Mouse (Mus musculus): ENCODE data around the gene Pank4.

Pank4 gene

DNA sequence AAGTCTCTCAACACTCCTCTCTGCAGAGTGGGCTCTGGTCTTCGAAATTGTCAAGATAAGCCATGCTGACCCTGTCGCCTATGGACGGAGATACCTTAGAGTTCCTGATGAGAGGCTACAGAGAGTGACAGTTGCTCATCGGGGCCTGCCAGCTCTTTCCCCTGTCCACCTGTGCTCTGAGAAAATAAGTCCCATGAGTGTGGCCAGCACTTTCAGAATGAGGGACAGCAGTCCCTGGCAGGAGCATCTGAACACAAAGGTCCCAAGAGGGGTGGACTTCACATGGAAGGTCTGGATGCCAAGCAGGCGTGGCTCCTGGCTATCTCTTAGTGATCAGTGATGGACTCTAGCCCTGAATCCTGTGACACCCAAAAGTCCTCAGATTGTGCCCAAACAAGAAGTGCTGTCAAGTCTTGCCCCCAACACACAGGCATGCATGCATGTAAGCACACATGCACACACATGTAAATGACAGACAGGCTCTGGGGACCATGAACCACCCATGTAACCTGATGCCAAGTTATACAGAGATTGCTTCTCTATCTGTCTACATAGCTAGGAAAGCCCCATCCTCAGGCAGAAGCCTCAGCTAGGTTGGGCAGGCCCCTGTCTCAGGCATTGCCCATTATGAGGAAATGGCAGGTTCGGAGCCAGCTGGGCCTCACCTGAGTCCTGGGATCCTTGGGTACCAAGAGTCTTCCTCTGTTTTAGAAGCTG lies 20.4 kb upstream of the Pank4 start:
- DNase-seq, result no peak

DNA sequence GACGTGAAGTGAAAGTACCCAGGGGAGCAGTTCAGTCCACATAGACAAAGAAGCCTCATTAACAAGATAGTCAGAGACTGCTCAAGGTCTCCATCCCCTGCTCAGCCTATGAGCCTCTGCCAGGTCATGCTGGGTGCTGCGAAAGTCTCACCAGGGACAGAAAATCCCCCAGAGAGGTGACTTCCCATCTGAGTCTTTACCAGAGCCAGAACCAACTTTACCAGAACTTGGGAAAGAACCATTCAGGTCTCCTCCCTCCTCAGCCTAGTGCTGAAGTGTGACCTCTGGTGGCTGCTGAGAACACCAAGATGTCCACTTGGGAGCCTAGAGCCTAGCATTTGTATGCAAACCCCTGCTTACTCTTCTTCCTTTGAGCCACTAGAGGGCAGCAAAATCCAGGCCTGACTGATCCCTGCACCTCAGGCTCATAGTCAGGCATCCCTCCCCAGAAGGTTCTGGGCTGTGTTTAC lies 19.8 kb upstream of the Pank4 start:
- peak; percentile 91 for DNase-seq

DNA sequence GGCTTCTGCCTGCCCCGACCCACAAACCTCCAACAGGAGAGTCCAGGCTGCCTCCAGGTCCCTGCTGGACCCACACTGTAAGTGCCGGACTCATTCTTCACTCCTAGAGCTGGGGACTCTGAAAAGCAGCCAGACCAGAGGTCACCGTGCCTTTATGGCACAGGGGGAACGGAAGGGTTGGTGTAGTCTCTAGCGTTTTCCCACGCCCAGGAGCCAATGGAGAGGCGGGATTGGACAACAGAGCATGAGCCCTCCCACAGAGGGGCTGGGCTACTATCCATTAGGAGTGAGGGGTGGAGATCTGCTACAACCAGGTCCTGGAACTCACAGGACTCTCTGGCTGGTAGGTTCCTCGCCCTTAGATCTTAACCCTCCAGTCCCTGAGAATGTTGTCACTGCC lies 17.6 kb upstream of the Pank4 start:
- peak; percentile 86 for DNase-seq

DNA sequence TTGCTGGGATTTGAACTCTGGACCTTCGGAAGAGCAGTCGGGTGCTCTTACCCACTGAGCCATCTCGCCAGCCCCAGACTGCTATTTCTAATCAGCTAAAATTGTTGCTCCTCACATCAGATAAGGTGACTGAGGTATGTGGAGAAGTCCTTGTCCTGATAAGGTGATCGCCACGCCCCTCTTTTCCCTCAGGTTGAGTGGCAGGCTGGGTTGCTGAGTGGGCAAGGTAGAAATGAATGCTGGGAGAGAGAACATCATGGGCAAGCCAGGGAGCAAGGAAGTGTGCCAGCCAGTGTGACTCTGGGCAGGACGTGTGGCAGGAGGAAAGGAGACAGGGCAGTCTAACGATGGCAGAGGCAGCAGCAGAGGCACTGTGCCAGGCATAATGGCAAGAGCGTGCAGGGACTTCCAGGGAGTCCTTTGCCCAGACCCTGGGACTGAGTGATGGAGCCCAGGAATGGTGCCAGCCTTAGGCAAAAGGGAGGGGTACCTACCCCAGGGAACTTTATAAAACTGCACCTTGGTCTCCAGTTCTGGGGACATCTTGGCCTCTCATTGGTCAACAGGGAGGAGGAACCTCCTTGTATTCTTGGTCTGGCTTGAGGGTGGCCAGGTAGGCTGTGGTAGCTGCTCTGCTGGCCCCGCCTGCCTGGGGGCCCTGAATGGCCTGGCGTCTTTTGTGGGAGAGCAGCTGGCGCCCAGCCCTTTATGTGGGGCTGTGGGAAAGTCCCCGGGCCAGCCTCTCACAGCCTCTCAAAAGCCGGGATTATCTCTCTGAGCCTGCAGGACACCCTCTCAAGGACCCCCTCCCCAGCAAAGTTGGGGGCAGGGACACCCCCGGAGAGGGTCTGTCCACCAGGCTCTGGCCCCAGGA lies 15.6 kb upstream of the Pank4 start:
- DNase-seq, result peak; percentile 56

DNA sequence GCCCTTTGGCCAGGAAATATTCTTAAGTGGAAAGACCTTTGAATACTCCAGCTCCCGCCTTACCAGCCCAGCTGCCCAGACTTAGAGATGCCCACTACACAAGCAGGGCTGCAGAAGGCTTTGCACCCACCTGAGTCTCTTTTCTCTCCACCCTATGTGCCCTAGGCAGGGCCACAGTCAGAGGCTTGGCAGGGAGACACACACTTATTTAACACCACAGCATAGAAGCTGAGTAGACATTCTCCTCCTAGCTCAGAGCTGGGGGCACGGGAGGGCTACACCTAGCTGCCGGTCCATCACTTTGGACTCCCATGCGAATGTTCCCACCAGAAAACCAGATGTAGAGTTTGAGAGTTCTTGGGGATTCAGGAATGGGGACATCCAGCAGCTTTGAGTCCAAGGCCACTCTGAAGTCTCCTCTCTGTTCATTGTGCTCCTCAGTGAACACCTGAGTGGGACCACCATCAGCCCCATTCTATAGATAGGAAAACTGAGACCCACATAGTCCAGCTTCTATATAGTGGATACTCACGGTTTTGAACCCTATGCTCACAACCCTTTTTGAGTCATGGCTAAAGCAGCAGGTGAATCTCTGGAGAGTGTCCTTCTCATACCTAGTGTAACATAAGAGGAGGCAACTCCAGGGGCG lies 14.9 kb upstream of the Pank4 start:
- no peak for DNase-seq

DNA sequence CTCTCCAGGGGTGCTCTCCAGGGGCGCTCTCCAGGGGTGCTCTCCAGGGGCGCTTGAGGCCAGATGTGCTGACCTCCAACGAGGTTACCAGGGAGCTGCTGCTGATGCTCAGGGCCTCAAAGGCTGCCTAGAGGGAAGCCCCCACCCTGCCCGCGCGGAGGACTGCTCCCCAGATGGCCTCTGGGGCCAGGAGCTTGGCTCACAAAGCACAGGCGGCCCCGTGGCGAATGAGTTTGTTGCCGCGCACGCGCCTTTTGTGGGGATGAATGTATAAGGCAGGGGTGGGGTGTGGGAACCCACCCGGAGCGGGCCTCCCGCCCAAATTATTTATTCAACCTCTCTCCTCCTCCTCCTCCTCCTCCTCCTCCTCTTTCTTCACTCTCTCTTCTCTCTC lies 14.3 kb upstream of the Pank4 start:
- DNase-seq, result no peak

DNA sequence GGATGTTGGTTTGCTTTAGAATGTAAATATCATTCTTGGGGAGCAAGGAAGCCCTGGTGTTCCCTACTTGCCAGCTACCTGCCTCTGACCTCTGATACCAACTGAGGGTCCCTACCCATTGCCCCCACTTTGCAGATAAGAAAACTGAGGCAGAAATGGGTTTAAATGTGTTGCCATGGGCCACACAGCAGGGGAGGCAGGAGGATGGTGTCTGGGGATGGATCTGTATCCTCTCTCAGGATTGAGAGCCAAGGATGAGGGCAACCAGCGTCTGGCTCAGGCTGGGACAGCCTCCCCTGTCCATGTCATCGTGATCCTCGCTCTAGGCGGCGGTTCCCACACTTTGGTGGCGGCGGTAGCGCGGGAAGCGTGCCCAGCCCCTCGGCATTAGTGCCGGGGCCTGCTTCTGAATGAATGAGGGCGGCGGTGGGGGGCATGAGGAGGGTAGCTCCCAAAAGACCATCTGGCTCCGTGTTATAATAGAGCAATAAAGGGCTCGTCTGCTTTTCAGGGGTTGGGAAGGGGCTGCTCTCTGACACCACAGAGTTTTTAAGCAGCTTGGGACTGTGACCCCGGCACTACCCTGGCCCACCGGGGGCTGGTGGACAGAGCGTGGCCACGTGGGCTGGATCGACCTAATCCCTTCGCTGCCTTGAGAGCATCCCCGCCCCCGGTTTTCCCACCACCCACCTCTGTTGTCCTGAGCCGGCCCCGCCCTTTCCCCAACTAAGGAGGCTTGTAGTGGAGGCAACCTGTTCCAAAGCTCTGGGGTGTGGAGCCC lies 11.3 kb upstream of the Pank4 start:
- no peak for DNase-seq

DNA sequence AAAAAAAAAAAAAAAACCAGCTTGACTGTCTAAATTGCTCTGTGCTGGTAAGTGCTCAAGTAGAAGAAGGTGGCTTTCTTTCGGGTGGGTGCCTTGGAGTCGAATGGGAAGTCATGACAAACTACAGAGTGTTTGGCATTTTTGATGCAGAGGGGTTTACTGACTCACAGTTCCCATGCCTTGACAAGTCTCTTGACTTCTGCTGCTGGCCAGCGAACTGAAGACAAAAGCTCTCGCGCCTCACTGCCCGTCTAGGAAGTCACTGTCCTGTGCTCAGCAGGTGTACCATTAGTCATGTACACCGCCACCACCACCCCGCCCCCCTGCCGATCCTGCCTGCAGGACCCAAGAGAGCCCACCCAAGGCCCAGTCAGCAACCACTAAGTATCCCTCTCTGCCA lies 7.3 kb upstream of the Pank4 start:
- DNase-seq, result no peak

DNA sequence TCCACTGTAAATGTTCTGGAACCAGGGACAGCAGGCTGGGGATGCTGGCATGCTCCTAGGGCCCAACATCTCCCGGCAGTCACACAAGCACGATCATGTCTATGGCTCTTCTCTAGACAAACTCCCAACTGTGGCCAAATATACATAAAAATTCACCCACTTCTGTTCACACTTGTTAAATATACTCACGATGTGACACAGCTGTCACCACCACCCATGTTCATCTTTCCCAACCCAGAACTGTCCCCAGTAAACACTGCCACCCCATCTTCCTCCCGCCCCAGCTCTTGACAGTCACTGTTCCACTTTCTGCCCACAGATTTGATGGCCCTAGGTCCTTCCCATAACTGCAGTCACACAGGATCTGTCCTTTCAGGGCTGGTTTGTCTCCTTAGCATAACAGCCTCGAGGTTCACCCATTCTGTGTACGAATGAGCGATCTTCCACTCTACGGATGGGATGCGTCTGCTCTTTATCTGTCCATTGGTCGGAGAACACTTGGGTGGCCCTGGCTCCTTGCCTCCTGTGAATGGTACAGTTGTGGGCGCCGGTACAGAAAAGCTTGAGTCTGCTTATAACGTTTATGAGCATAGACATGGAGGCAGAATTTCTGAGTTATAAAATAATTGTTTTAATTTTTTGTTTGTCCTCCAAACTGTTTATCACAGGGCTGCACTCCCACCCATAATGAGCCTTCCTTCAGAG lies 6.5 kb upstream of the Pank4 start:
- no peak for DNase-seq

DNA sequence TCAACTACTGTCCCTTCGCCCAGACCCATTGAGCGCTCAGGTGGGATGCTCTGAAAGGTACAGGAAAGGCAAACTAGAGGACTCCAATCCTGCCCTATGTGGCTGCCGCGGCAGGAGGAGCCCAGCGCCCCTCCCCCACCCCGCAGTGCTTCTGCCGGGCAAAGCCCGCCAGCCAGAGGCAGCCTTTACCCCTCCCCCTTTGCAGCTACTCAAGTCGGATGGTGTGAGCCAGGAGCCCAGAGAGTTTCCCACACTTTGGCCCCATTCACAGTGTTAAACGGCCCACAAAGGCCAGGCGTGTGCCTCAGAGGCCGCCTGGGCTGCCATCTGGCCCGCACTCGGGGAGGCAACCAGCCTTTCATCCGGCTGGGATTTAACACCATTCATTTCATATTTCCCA lies 5.8 kb upstream of the Pank4 start:
- peak; percentile 47 for DNase-seq

DNA sequence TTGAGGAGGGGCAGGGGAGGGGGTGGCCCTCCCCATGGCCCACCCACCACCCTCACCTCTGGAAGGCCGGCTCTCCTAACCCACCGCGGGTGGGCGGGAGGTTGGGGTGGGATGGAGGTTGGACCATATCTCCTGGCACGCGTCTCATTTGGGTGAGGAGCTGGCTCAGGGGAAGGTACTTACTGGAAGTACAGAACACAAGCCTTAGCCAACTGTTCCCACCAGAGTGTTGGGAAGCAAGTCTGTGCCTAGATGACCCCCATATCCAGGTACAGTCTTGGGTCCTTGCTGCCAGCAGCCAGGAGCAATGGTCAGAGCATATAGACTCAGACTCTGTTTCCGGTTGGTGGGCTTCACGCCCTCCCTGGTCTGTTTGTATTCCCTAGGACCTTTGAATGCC lies 5.3 kb upstream of the Pank4 start:
- no peak for DNase-seq

DNA sequence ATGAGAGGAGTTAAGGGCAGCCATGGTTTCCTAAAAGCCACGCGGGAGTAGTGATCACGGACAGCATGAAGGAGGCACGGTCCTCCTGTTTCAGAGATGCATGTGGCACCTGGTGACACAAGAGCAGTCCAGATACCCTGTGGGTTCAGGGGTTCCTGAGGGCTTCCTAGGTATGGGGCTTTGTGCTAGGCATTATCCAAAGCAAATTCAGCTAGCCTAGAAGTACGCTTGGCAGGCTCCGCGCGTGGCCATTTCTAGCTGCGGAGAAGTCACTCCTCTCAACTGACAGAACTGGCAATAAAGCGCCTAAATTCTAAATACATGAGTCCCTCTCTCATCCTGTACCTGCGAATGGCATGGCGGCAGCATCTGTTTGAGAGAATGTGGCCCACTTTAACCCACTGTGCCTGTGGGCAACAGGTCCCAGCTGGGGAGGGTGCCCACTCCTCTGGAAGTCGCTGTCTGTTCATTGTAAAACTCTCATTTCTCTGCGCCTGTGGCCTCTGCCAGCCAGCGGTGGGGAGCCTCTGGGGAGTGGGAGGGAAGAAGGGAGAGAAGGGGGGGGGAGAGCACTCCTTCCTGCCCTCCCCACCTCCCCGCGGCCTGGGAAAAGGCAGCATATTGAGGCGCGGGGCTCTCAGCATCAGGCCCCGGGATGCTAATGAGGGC lies 3.8 kb upstream of the Pank4 start:
- no peak for DNase-seq

DNA sequence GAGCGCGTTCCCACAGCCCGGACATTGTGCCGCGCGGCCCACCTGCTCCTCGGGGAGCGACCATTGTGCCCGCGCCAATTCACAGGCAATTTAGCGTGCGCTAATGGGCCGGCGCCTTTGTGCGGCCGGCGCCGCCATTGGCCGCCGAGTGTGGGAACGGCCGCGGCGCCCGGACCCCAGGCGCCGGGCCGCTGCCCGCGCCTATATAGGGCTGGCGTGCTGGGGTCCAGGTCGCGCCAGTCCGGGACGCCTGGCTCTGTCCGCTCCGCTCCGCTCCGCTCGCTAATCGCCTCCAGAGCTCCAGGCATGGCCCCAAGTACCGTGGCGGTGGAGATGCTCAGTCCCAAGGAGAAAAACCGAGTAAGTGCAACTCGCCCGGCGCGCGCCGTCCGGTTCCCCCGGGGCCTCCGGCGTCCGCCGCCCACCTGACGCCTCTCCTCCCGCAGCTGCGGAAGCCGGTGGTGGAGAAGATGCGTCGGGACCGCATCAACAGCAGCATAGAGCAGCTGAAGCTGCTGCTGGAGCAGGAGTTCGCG lies 3.2 kb upstream of the Pank4 start, which contains the start of gene Hes5:
TSS of gene Hes5 (plus strand) at position 234 of the 536 bp plus-strand sequence.
- no peak for DNase-seq

DNA sequence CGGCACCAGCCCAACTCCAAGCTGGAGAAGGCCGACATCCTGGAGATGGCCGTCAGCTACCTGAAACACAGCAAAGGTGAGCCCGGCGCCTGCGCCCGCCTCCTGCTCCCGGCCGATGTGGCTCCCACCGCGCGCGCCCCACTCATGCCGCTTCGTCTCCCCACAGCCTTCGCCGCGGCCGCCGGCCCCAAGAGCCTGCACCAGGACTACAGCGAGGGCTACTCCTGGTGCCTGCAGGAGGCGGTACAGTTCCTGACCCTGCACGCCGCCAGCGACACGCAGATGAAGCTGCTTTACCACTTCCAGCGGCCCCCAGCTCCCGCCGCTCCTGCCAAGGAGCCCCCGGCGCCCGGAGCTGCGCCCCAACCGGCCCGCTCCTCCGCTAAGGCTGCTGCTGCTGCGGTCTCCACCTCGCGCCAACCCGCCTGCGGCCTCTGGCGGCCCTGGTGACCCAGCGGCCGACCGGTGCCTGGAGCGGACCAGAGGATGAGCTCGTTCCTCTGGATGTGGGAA lies 2.6 kb upstream of the Pank4 start:
- peak; percentile 44 for DNase-seq

DNA sequence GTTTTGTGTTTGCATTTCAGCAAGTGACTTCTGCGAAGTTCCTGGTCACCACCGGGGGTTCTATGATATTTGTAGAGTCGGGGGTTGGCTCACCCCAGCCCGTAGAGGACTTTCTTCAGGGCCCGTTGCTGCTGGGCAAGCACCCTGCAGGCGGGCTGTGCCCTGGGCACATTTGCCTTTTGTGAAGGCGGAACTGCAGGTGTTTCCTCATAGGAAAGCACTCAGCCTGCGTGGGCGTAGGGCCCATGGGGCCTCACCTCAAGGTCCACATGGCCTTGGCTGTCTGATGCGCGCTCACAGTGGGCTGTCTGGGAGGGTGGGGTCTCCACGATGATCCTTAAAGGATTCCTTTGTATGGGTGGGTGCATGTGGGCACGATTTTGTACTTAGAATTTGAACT lies 2.0 kb upstream of the Pank4 start:
- peak; percentile 28 for DNase-seq

DNA sequence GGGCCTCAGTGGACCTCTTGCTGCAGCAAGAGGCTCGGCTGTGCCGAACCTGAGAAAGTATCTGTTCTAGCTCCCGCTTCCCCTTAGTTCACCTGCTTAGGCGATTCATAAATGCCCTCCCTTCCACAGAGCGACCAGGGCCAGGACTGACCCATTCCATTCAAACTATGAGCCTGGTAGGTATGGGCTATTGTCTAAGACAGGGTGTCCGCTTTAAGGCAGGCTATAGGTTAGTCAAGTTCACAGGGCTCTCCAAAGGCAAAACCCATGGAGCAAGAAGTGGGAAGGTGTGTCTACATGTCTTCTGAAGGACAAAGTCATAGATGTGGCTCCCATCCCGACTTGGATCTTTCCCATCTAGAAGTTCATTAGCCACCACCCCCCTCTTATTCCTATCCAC lies 1.2 kb upstream of the Pank4 start:
- no peak for DNase-seq

DNA sequence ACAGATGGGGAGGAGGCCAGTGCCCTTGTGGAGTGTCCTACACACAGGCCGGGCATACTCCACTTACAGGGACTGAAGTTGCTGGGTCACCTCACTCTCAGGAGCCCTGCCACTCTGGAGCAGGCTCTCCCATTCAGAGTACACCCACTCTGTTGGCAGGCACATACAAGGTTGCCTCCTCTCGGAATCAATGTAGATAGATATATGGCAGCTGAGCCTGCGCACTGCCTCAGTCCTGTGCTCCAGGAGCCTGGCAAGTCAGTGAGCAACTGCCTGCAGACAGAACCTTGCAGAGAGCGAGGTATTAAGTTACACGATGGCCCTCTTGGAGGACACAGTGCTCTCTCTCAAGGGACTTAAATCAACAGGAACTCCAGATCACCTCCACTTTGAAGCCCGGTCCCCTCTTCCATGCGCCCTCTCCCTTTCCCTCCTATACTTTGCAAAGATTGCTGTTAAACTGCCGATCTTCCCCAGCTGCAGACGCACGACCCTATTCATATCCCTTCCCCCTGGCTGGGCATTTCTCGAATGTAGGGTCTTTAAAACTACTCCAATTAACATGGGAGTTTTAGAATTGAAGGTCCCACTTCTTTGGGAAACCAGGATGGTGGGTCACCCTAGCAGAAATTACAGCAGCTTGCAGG lies 610 bp upstream of the Pank4 start:
- no peak for DNase-seq

DNA sequence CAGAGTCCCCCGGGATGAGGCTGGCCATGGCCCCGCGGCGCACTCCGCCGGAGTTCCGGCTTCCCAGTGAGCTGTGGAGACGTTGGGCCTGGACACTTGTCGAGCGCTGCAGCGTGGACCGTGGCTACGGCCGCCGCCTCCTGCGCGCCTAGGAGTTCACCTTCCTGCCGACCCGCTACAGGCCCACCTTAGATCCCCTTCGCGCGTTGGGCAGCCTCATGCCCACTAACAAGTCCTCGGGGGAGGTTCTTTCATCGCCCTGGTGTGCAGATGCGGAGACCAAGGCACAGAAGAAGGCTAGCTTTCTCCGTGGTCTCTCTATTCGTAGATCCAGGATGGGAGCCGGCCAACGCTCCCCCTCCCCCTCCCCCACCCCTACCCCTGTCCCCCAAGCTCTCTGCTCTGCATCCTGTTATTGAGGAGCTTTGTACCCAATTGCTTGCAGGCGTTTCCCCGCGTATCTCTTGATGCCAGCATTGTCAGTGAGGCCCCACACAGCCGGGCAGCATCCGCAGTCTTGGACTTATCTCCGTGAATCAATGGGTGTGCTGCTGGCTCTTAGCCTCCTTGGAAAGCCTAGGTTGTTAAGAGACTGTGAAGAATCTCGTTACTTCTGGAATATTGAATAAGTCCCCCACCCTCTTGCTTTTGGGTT lies 785 bp downstream of the Pank4 start:
- DNase-seq, result peak; percentile 26

DNA sequence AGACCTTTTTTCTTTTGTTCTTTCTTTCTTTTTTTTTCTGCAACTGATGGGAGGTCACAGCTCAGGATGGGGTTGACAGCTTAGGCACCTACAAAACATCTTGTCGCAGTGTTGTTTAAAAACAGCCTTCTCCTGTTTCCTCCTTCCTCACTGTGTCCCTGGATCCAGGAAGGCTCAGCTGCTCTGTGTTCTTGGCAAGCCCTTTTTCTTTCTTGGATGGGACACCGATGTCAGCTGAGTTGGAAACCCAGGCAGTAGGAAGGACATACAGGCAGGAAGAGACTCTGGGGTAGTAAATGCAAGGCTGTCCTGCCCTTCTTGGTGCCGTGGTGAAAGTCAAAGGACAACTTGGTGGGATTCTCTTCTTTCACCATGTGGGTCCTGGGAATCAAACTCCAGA lies 1.9 kb downstream of the Pank4 start:
- DNase-seq, result no peak

DNA sequence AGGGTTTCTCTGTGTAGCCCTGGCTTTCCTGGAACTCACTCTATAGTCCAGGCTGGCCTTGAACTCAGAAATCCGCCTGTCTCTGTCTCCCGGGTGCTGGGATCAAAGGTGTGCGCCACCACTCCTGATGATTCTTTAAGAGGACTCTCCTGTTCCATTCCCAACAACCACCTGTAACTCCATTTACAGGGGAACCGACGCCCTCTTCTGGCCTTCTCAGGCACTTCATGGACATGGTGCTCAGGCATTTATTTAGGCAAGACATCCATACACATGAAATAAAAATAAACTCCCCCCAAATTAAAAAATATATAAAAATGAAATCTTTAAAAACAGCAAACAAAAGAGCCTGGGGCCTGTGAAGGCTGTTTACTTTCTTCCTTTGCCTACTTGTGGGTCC lies 3.2 kb downstream of the Pank4 start:
- DNase-seq, result peak; percentile 59
